Mouse (Mus musculus) brown adipose tissue, adult 24 weeks (tissue): ENCODE measurements around the gene Arnt2. TPM values are rescaled to one million over a fixed set of nuclear protein-coding genes. Genes with fewer than 3 reads are reported as not detected.

Source experiments
- H3K27ac ChIP-seq: fragments of 200-500 bp; replicated peaks from 2 replicates; pipeline ENCODE4 v1.5.1; 2012; ENCODE audit warnings: low read depth, mild to moderate bottlenecking, low read length
- H3K4me1 ChIP-seq: fragments of 200-500 bp; 2 replicates; pipeline ENCODE4 v1.6.1; 2012; ENCODE audit warnings: low read length, mixed read lengths; ENCODE audit not compliant: control insufficient read depth, insufficient read depth, insufficient read length
- H3K4me3 ChIP-seq: fragments of 200-500 bp; 2 replicates; pipeline ENCODE4 v1.5.1; 2012; ENCODE audit warnings: low read depth, mild to moderate bottlenecking, low read length, moderate library complexity; ENCODE audit not compliant: insufficient read depth
- polyA plus RNA-seq: library from polyadenylated mRNA; stranded (reverse); fragments of >200 nt; gene quantifications from 2 replicates; pipeline ENCODE4 v1.2.4, GENCODE M21; 2012; ENCODE audit not compliant: missing spikeins, insufficient read depth, insufficient read length

Arnt2 gene
- polyA plus RNA-seq, 1 experiment = not detected

- no peak overlapping the region for H3K27ac ChIP-seq
- no peaks in the 10 kb centered on the region for H3K4me1 ChIP-seq
- H3K4me3 ChIP-seq = no peak overlapping the region
Observed at GRCm38 (mm10) chr7:84417441-84417840, 7.5 kb upstream of the Arnt2 start.

DNA sequence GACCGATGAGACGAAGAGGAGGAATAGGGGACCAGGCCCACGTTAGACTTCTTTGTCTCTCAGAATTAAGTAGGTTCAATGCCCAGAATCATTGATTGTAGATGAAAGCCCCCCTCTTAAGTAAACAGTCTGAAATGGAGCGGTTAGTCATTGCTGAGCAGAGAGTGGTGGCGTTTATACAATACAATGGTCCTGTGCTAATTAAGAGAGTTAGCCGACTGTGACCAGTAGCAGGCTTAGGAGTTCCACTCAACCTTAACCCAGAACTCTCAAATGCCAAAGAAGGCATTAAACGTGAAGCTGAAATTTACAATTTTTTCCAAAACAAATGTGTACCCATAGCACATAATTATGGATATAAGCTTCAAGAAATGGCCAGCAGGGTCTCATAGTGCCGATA lies 2.6 kb upstream of the Arnt2 start:
- no peak overlapping the region for H3K27ac ChIP-seq
- H3K4me3 ChIP-seq = no peak overlapping the region
- H3K4me1 ChIP-seq = no peaks in the 10 kb centered on the region

- no peaks in the 10 kb centered on the region for H3K4me1 ChIP-seq
- H3K4me3 ChIP-seq = no peak overlapping the region
Observed at GRCm38 (mm10) chr7:84409241-84409895, 608 bp downstream of the Arnt2 start.

DNA sequence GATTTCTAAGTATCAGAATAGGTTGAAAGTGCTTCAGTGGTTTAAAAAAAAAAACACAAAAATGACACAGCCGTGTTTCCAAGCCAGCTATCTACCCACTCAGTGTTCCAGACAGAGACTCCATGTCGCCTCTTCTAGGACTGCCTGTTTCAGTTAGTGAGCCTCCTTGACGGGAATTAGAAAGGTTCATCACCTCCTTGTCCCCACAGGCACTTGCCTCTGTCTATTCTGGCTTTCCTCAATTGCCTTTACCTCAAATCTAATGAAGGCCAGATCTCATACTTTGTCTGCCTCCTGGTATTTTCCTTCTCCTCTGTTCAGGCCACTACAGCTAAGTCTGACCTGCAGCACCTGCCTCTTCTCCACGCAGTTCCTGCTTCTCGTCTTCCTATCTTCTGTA lies 1.7 kb downstream of the Arnt2 start:
- Histone ChIP-seq H3K27ac (no peak overlapping the region), H3K4me3 (no peak overlapping the region), H3K4me1 (no peaks in the 10 kb centered on the region)

More at GRCm38 (mm10) chr7:84409241-84409895, 608 bp downstream of the Arnt2 start:
- no peak overlapping the region for H3K27ac ChIP-seq

DNA sequence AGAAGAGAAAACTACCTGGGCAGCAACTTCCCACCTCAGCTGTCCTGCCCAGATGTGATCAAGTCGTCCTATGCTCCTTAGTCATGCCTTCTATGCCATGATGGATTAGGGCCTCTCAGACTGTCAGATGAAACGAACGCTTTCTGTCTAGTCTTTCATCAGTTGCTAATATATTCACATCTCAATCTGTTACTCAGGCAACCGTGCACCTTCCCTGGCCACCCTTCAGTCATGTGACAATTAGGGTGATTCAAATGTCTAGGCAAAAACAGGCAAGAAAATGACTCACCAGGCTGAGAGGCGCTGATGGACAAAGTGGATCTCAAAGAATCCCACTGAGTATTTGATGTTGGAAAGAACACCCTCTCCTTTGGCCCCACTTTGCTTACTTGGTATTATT lies 6.6 kb downstream of the Arnt2 start:
- no peak overlapping the region for H3K4me3 ChIP-seq
- no peak overlapping the region for H3K27ac ChIP-seq
- no peaks in the 10 kb centered on the region for H3K4me1 ChIP-seq

DNA sequence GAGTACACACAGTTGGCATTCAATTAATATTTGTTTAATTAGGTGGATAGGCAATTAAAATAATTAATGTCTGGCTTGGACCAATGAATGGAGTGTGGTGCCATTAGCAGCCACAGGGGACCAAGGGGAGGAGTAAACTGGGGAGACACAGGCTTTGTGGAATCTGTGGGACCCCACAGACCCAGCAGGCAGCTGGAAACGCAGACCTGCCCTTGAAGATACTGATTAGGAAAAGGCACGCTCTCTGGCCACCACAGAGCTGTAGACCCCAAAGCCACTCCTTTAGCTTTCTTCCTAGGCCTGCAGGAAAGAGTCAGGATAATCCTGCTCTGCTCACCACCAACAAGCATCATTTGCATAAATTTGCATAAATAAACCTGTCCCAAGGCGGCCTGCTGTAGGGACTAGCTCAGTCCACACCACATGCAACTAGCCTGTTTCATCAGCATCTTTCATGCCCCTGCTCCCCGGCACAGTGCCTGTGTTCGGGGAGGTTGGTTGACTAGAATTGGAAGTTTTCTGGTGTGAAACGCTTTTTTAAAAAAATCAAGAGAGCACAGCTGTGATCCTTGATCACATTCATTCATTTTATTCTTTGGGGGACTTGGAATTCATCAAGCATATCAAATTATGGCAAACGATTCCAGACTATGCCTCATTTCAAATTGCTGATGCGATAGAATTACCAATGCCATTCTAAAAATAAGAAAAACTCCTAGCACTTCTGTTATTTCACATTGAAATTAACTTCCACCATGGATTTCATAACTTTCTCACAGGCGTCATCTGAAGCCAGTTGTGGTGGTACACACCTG lies 8.1 kb downstream of the Arnt2 start:
- H3K4me1 ChIP-seq = no peaks in the 10 kb centered on the region
- no peak overlapping the region for H3K27ac ChIP-seq
- no peak overlapping the region for H3K4me3 ChIP-seq

GRCm38 (mm10) chr7:84397320-84397719 lies 12.7 kb downstream of the Arnt2 start:
- Histone ChIP-seq H3K27ac (no peak overlapping the region), H3K4me1 (no peaks in the 10 kb centered on the region), H3K4me3 (no peak overlapping the region)

GRCm38 (mm10) chr7:84396581-84396980 lies 13.4 kb downstream of the Arnt2 start:
- no peak overlapping the region for H3K27ac ChIP-seq
- H3K4me1 ChIP-seq = no peaks in the 10 kb centered on the region
- no peak overlapping the region for H3K4me3 ChIP-seq

- Histone ChIP-seq H3K4me1 (no peaks in the 10 kb centered on the region), H3K27ac (no peak overlapping the region), H3K4me3 (no peak overlapping the region)
Observed at GRCm38 (mm10) chr7:84387826-84388225, 22.1 kb downstream of the Arnt2 start.

DNA sequence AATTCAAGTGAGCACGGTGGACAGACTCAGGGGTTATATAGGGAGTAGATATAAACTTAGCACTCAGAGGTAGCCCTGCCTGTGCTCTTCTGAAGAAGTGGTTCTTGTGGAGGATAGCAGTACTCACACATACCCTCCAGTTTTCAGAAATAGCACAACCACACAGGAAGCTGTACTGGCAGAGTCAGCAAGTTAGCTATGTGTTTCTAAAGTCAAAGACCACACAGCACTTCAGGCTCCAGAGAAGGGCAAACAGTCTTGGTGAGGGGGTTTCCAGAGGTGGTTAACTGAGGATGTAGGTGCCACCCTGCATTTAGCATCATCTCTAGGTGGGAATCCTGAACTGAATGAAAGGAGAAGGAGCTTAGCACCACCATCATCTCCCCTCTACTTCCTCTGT lies 23.5 kb downstream of the Arnt2 start:
- Histone ChIP-seq H3K4me3 (no peak overlapping the region), H3K27ac (no peak overlapping the region), H3K4me1 (no peaks in the 10 kb centered on the region)

DNA sequence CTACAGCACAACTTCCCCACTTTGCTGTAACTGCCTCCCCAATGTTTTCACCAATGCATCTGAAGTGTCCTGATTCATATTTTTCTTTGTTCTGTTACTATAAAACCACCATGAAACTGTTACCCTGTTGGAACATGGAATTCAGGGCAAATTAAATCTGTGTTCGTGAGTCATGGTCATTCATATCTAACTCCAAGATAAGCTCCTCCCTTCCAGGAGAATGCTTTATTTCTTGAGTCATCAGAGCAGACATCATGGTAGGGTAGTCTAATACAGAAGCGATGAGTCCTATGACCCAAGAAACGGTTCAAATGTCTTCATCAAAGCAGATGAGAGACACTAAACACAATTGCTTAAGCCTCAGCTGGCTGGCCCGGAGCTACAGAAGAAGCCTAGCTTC lies 25.2 kb downstream of the Arnt2 start:
- Histone ChIP-seq H3K27ac (no peak overlapping the region), H3K4me1 (no peaks in the 10 kb centered on the region), H3K4me3 (no peak overlapping the region)

- Histone ChIP-seq H3K4me3 (no peak overlapping the region), H3K27ac (no peak overlapping the region), H3K4me1 (no peaks in the 10 kb centered on the region)
Observed at GRCm38 (mm10) chr7:84384086-84384485, 25.9 kb downstream of the Arnt2 start.

DNA sequence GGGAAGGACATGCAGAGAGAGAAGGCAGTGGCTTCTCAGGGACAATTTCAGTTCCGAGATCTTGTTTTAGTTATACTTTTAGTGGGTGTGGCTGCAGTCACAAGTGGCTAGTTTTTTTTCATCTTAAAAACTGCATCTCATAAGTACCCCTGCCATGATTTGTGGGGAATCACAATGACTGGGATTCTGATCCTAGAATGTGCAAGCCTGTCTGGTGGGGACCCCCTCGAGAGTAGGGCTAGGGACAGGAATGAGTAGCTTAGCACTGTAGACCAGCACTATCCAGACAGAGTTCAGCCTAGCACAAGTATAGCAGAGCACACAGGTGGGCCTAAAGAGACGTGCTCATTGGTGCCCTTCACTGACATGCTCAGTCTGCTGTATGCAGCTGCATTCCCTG lies 27.6 kb downstream of the Arnt2 start:
- H3K27ac ChIP-seq = no peak overlapping the region
- H3K4me3 ChIP-seq = no peak overlapping the region
- H3K4me1 ChIP-seq = no peaks in the 10 kb centered on the region

DNA sequence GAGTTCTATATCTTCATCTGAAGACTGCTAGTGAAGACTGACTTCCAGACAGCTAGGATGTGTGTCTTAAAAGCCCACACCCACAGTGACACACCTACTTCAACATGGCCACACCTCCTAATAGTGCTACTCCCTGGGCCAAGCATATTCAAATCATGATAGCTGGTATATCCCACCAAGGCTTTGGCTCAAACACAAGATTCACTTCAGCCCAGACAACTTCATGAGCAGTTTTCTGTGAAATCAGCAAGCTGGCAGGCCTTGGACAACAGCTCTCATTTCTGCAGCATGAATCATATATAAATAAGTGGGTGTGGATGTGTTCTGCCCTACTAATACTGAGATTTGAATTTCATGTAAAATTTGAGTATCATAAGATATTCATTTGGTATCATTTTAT lies 29.2 kb downstream of the Arnt2 start:
- Histone ChIP-seq H3K4me1 (no peaks in the 10 kb centered on the region), H3K27ac (no peak overlapping the region), H3K4me3 (no peak overlapping the region)

DNA sequence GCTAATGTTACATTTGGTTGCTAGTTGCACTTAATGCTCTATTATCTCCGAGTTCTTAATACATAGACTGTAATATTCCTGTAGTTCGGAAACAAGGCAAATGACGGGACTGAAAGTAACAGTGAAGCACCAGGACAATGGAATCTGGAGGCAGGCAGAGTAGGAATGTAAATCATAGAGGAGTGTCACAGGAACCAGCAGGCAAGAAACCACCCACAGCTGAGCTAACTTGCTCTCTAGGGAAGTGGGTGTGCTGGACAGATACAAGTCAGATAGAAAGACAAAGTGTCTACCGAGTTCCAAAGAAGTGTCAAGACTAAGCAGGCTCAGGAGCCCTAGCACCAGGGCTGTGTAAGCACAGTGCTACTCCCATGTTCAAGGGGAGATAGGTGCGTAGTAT lies 32.6 kb downstream of the Arnt2 start:
- Histone ChIP-seq H3K4me1 (no peaks in the 10 kb centered on the region), H3K4me3 (no peak overlapping the region), H3K27ac (no peak overlapping the region)

GRCm38 (mm10) chr7:84373691-84374090 lies 36.3 kb downstream of the Arnt2 start:
- no peak overlapping the region for H3K27ac ChIP-seq
- no peak overlapping the region for H3K4me3 ChIP-seq
- no peaks in the 10 kb centered on the region for H3K4me1 ChIP-seq
